Mouse (Mus musculus) layer of hippocampus, adult 8-10 months (tissue): ENCODE results near the gene C130050O18Rik. TPM values are rescaled to one million over a fixed set of nuclear protein-coding genes. Genes with fewer than 3 reads are reported as not detected.
A peak's percentile ranks its signal among the peaks of the same experiment; 100 is the strongest.

ENCODE experiments used
- DNase-seq, 2 experiments: peaks; one replicate each; pipeline ENCODE4 v3.0.0; 2022; ENCODE audit warnings: low spot score in 2 of 2
- total RNA-seq, 4 experiments: library from RNA; stranded (reverse); gene quantifications; 2 replicates each; pipeline ENCODE4 v1.2.4; 2022

C130050O18Rik gene
- total RNA-seq, 4 experiments from 2014 or later, result 0.54 to 1.2 (median 0.83) TPM

DNA sequence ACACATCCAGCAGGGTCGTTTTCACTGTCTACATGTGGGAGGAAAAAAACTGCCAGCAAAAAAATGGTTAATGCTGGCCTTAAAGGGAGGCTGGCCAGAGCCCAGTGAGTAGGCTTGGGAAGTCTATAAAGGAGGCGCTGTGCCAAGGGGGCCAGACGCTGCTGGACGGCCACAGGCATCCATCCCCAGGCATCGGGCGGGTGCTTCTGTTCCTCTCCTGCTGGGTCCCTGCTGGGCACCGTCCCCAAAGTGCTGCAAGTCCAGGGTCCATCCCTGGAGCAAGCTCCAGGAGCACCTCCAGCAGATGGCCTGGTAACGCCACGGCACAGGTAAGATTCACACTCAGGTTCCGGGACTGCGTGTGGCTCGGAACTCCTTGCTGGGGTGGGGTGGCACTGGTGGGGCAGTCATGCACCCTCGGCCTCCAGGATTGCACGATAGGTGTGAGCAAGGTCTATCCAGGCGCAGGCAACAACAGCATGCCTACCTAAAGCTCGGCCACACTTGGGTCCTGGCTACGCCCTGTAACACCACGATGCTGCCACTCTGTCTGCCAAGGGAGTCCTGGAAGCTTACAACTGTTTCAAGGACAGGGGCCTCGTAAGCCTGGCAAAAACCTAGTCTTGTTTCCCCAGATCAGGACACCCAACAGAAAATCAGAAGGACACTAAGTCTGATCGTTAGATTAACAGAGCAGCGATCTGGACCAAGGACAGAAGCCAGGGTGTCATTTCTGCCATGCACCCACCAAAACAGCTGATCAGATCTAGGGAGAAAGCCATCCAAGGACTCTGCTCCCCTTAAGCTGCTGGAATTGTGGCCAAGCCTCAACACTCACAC, 18.2 kb downstream of the C130050O18Rik start, which contains the start of gene Gper1:
Gper1 (plus strand) TSS at position 126 of the 840 bp plus-strand sequence.
- DNase-seq, result no peak

DNA sequence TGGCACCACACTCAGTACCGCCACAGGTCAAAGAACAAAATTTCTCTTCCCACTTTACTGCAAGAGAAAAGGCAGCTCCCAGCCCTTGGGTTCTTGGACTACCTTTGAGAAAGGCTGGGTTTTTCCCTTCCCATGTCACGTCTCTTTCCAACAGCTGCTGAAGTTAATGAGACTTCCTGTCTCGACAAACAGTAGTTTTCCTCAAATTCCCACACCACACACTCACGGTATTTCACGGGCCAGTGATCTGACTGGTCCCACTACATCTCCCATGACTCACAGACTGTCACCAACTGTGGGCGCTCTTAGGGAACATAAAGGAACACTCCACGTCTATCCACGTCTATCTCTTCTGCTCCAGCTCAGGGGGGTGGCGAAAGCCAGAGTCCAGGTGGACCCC, 20.1 kb downstream of the C130050O18Rik start:
- no peak for DNase-seq

DNA sequence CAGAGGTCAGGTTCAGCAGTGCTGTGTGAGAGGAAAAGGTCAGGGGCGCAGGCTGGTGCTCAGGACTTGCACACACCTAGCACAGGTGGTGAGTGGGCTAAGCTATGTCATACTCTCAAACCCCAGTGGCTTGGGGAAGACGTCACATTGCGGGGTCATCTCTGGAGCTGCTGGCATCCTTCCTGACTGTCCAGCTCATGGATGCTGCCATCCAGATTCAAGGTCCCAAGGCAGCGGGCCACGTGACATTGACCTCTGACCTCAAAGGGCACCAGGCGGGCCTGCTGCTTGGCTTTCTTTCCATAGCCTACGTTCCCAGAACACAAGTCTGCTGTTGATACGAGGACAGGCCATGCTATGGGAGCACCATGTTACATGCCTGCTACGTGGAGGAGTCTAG, 21.9 kb downstream of the C130050O18Rik start:
- DNase-seq, result no peak

DNA sequence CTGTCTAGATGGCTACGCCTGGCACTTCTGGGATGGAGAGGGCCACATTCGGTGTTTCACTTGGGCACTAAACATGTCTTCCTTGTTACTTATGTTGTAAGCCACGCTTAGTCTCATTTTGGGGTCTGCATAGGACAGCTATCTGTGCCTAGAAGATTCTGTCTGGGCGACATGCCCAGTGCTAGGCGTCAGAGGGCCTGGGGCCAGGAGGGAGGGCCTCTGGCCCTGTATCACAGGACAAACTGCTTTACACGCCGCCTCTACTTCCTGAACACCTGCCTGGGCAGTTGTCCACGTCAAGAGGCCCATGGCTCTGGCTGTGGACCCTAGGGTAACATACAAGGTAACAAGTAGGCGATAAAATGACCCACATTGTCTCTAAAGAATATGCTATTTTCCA, 22.9 kb downstream of the C130050O18Rik start:
- no peak for DNase-seq

DNA sequence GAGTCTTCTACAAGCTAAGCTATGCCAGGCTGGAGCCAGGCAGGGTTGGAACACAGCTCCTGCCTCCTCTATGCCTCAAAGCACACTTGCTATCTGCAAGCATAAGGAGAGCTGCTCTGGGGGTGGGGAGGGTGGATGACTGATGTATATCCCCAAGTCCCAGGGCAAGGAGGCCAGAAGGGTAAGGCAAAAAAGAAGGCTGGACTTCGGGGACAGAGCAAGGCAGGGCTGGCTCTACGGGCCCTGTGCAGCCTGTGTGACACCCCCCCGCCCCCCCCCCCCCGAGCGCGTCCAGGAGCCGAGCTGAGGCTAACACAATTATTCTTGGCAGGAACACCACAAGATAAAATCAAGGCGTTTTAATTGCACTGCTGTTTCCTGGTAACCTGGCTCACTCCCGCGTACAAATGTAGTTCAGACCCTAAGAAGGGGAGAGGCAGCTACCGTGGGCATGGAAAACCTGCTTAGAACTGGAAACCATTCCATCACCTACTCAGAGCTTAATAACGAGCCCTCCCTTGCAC, 24.8 kb downstream of the C130050O18Rik start:
- DNase-seq, result no peak

DNA sequence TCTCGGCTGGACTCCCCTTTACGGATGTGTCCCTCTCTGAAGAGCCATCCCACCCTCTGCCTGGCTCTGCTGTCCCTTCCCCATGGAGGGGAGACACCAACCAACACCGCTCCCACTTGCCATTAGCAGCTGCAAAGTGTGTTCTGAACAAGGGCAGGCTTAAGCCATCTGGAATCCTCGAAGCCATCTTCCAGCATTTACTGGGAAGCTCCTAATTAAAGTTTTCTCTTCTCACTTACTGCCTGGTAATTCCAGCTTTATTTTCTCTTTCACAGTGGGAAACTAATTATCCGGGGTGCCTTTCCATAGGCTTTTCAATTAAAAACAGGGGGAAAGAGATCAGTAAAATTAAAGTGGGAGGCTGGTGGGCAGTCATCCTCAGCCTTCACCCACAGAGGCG, 27.3 kb downstream of the C130050O18Rik start:
- no peak for DNase-seq

DNA sequence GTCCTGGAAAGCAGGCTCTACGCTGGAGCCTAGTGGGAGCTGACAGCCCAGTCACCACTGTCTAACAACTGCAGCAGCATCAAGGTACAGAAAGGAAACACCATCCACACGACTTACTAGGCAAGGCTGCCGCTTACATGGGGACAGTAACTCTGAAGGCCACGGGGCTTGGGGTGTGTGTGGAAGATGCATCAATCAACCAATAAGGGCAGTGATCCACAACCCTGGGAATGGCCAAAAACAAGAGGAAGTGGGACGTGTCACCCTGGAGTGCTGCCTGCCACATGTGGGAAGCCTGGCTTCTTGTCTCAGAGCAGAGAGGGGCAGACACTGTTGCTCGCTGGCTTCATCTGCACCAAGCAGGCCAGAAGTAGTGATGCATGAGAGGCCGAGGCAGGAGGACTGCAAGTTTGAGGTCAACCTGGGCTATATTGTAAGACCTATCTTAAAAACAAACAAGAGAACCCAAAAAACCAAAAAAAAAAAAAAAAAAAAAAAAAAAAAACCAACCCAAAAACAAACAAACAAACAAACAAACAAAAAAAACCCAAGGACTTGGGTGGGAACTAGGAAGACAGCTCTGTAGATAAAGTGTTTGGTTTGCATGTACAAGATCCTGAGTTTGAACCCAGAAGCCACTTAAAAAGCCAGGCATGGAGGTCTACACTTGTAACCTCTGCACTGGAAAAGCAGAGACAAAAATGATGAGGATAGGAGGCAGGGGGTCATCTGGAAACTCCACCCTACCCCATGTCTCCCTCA, 27.8 kb downstream of the C130050O18Rik start:
- DNase-seq, result no peak

DNA sequence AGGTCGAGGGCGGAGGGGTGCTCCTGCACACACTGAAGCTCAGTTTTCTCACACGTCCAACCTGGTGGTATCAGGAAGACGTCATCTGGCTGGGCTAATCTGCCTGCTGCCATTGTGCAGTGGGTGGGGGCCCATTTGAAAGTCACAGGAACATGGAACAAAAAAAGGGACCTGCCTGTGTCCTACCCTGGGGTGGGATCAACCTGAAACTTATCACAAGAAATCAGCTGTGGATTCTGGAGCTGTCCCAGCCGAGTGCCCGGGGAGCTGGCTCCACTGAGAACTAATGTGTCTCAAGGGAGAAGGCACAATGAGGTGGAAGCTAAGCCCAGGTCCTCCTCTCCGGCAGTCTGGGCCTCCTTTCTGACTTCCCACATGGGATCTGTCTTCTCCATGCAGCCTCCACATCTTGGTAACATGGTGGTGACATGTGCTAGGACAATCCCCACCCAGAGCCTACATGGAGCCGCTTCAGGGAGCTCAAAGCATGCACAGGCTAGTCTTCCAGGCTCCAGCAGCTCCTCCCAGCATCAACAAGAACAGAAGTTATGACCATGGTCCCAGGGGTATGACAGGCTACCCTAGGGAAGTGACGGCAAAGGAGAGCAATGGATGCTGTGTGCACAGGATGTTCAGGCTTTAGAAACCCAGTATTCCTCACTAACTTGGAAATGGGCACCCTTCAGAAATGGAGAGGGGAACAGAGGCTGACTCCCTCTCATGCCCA, 28.9 kb downstream of the C130050O18Rik start:
- DNase-seq, result no peak

DNA sequence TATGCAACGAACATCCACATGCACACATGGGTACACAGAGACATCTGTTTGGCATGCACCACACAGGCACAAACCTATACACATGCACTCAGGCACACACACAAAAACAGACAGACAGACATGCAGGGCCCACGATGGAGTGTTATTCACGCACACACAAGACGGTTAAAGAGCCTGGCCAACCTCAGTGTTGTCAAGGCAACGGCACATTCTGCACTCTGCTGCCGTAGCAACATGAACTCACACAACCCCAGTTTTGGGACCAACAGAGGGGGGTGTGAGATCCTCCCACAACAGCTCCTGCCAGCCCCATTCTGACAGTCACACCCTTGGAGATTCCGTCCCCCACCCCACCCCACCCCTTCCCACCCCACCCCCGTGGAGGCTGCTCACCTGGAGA, 29.9 kb downstream of the C130050O18Rik start:
- DNase-seq, result peak; percentile 79 to 80

DNA sequence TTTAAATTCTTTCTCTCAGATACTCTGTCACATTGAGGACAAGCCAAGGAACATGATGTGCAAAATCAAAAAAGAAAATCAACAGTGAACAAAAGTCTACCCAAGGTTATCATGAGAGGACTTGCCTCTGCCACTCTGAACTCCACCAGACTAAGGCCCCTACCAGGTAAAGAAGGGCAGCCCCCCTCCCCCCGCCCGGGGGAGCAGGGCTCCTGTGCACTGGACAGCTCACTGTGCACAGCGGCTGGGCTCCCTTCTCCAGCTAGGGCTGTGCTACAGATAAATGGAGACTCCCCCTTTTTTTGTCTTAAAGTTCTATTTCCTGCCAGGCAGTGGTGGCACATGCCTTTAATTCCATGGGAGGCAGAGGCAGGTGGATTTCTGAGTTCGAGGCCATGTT, 32.7 kb downstream of the C130050O18Rik start:
- DNase-seq, result no peak

DNA sequence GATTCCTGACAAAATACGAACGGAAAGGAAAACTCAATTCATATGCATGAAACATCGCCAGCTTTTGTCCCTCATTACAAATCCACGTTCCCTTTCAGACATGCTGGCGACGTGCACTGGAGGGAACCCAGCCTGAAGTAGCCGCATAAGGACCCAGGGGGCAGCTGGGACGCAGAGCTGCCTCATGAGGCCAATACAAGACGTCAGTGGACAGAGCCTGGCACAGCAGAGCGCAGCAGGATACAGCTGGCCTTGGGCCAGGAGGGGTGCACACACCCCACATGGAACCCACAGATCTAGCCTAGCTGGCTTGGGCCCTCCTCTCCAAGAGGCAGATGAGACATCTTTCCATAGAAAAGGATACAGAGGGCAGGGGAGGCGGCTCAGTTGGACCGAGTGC, 33.4 kb downstream of the C130050O18Rik start:
- DNase-seq, result no peak

DNA sequence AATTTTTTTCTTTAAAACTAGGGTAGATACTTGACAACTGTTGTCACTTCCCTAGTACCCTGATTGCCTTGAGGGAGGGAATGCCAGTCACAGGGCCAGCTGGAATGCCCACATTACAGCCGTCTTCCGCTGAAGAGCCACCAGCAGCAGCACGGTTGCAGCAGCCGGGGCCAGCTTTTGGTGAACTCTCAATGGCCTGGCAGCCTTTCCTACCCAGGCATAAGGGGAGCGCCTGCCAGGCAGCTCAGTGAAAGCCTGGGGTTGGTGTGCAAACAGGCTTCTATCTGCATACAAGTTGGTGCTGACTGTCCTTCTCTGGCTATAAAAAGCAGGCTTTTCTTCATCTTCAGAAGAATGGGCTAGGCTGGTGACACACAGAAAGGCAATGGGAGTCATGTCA, 35.4 kb downstream of the C130050O18Rik start:
- DNase-seq, result no peak

DNA sequence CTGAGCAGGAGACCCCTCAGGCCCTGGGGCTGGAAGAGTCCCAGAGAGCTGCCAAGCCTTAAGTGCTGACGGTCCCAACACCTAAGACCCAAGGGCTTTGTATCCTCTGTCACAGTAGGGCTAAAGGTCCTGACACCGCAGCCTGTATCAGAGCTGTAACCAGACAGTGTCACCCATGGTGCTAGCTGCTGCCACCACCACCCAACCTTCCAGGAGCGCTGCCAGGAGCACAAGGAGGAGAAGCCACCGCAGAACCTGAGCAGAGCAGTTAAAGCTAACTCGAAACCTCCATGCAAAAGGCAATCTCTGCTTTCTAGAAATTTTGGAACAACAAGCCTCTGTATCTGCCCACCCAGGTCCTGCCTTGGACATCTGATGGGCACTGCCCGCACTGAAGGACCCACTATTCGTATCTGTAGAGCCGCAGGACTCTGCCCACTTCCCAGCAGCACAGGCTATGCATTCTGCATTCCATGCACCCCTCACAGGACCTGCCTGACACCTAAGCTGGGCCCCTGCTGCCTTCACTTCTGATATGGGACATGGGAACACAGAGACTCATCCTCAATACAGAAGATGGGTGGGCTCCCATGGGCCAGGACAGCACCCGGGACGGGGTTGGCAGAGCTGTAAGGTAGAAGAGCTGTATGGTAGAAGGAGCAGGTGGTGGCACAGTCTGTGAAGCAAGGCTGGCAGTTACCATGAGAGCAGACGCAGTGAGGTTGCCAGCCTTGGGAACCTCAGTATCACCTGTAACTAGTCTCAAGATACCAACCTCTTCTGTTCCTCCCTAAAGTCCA, 36.0 kb downstream of the C130050O18Rik start:
- DNase-seq, result no peak

DNA sequence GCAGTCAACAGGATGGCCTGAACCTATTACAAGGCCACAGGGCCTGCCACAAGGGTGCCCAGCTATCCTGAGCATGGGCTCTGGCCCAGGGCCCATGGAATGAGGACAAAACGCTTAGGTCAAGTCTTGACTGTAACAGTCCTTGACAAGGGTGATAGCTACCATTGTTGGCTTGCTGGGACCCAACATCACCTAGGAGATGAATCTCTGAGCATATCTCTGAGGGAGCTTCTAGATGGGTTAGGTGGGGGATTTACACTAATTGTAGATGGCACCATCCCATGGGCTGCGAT, 36.6 kb downstream of the C130050O18Rik start:
- DNase-seq, result no peak

DNA sequence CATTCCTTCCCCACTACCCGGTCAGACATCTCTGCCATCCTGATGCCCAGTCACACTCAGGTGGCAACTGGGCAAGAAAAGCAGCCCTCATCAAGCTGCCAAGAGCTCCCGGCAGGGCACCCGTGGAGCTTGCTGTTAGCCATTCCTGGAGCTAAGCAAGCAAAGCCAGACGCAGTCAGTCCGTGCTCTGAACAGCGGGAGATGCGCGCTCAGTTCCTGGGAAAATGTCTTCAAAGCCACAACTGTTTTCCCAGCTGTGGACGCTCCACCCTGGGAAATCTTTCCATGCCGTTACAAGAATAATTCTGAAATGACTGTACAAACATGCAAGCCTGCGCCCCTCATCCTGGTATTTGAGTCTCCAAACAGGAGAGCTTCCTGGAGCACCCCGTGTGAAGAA, 37.3 kb downstream of the C130050O18Rik start:
- no peak for DNase-seq

DNA sequence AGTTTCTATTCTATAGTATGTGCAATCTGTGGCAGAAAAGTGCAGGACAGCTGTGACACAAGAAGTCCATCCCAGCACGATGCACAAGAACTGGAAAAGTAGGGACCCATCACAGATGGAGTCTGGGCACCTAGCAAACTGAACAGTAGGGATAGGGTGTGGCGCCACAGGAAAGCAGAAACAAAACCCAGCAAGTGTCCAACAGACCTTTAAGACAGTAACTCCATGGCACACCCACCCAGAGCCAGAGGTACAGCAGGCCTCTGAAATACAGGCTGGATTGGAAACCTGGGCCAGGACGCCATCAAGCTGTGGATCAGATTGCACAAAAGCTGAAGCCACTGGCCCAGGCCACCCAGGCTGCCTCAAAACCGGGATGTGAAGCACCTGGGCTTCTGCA, 37.9 kb downstream of the C130050O18Rik start:
- no peak for DNase-seq

DNA sequence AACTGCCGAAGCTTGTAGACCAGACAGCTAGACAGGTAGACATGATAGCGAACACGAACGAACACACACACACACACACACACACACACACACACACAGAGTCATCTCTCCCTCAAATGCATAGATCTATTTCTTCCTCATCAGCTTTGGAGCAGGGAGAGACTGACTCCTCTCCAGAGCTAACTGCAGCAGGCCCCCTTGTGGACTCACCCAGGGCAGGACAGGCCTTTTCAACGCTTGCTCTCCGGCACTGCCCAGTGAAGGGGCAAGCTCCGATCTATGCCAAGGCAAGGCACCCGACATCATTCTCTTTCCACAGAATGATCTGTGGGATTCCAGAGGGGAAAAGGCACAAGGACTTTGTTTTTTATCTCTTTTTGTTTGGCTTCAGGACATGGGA, 40.2 kb downstream of the C130050O18Rik start:
- DNase-seq, result no peak

DNA sequence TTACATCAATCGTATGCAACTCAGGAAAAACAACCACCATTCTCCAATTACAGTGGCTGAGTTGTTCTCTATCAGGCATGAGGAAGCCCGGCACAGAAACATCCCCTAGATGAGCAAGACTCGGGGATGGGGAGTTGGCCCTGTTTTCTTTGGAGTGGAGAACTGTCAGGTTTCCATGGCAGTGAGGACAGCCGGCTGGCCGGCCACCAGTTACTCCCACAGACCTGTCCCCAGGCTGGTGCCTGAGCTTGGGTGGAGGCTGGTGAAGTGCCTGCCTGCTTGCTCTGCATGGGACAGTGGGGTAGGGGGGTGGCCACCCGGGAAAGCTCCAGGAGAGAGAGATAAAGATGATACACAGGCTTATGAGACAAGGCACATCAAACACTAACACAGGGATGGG, 42.9 kb downstream of the C130050O18Rik start:
- DNase-seq, result no peak

DNA sequence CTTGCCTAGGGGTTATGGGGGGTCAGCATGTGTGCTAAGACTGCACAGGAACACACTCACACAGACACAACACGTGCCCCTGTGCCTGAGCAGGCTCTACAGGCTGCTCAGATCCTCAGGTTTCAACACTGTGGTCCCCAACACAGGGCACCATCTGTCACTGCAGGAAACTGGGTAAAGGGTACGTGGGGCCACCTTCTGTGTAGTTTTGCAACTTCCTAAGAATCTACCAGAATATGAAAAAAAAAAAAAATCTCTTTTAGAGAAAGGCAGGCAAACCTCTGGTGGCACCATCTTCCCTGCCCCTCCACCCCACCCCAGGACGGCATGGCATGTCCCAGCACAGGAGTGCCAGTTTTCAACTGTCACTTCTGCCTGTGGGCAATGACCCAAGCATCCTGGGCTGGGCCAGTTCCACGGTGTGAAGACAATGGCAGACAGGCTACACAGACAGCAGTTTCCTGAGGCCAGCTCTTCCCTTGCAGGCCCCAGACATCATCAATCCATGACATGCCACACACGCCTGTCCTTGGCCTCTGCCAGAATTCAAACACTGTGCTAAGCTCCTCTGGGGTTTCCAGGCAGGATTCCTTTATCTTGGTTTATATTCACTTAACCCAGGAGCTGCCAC, 44.2 kb downstream of the C130050O18Rik start:
- DNase-seq, result no peak

DNA sequence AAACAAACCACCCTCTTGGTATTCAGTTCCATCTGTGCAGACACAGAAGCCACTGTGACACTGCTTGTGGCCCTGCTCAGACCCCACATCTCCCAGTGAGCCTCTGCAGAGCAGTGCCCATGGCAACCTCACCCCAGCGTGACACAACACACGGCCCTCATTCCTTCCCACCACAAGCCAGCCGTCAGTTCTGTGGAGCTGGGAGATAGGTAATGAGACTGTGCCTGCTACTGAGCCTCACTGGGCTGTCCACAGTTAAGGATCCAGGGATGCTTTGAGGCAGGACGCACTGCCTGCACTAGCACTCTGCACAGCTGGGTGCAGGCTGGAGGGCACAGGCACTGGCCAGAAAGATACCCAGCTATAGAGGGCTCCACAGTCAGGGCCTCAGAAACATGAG, 44.8 kb downstream of the C130050O18Rik start:
- no peak for DNase-seq

DNA sequence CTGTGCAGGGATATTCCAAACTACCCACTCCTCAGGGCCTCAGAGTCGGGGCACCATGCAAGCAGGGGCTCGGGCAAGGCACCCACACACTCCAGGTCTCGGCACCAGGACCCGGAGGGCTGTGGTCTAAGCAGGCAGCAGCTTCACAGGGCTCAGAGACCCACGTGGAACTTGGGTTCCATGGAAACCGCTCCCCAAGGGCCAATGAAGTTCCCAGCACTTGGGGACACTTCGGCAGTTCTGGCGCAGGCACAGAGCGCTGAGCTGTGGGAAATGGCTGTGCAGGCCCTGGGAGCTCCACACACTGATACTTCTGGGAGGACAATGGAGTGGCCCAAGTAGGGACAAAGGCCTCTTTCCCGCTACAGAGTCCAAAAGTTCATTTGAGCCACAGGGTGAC, 48.0 kb downstream of the C130050O18Rik start:
- no peak for DNase-seq
